Mouse (Mus musculus) frontal cortex, adult (tissue): Measurements from ENCODE around the gene Slc10a1.

Experiments
- ATAC-seq: cut with Nextera tagmentation; 2 replicates; pipeline ENCODE4 v1.9.2; 2017; ENCODE audit warnings: mild to moderate bottlenecking, moderate library complexity, mixed read lengths; ENCODE audit not compliant: low TSS enrichment

Slc10a1 gene

DNA sequence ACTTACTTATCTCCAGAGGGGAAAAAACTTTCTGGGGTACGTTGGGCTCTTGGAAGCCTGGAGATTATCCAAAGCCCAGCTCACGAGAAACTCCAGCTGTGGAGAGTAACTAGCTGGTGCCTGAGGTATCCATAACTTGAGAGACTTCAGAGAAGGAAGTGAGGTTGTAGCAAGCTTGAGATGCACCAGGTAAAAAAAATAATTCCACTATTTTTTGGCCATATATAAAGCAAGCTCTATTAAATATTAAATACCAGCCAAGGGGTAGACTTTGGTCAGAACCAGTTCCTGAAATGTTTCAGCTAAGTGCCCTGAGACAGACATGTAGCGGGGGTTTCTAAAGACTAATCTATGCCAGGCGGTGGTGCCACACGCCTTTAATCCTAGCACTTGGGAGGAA is at the start of gene Slc10a1:
TSS of gene Slc10a1 (minus strand) at position 101 of the 400 bp plus-strand sequence.
- ATAC-seq: no peak

- ATAC-seq: no peak
These were observed 49.1 kb upstream of the Slc10a1 start for GRCm38 (mm10) chr12:81017624-81018023.

DNA sequence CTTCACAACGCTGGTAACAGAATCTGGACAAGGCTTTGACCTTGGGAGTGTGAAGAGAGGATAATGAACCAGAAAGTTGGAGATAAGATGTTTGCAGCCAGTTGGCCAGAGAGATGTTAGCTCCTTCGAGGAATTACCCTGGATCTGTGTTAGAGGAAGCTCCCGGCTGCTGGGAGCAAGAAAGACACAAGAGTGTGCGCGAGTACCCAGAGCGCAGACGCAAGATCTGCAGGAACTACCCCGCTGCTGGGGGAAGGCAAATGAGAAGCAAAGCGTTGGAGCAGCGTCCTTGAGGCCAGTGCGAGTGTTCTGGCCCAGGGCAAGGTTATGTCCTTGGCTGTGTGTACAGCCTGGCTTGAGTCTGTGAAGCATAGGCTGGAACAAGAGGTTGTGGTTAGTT is 45.0 kb upstream of the Slc10a1 start:
- ATAC-seq: no peak

GRCm38 (mm10) chr12:81011994-81012393 is 43.5 kb upstream of the Slc10a1 start:
- no peak for ATAC-seq

DNA sequence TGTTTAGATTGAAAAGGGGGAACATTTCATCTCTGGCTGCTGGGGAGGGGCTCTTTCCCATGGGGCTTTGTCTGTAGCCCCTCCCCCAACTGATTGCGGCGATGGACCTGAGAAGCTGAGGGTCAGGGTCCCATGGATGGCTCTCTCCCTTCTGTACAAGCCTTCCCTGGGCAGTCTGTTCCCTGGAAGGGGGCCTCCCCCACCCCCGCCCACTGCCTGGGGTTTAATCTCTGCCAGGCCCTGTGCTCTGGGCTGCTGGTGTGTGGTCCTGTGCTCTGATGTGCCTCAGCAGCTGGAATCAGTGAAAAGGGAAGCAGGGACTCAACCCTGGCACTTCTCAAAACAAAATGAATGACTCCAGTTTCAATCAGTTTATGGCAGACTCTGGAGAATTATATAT is 41.3 kb upstream of the Slc10a1 start:
- ATAC-seq: no peak

- no peak for ATAC-seq
These were observed 34.5 kb upstream of the Slc10a1 start for GRCm38 (mm10) chr12:81002841-81003635.

GRCm38 (mm10) chr12:81000924-81001323 is 32.4 kb upstream of the Slc10a1 start:
- no peak for ATAC-seq

DNA sequence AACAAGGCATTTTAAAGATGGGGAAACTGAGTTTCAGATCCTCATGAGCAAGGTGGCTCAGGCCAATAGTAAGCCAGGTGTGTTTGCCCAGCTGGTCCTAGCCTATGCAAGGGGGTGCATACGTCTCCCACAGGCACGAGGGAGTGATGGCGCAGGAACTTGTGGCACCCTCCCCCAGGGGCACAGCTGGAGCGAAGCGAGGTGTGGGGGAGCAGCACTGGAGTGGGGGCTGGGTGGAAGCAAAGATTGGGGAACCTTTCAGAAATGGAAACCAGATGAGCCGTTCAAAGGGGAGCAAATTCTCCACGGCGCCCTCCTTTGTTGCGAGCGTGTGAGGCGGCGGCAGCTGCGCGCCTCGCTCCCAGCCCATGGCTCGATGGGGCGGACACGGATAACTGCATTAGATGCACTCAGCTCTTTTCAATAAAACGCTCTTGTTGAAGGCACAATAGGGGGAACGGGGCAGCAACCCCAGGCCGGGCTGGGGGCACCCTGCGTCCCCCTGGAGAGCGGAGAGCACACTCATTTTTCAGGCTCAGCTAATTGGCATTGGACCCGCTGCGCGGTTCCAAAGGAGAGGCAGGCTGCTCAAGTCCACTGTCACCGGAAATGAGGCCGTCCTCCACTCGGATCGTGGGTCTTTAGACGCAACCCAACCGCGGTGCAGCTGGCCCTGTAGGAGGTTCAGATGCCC is 30.2 kb upstream of the Slc10a1 start:
- ATAC-seq: no peak

GRCm38 (mm10) chr12:80997652-80998051 is 29.1 kb upstream of the Slc10a1 start:
- ATAC-seq: no peak

- no peak for ATAC-seq
These were observed 26.8 kb upstream of the Slc10a1 start for GRCm38 (mm10) chr12:80995326-80995725.

DNA sequence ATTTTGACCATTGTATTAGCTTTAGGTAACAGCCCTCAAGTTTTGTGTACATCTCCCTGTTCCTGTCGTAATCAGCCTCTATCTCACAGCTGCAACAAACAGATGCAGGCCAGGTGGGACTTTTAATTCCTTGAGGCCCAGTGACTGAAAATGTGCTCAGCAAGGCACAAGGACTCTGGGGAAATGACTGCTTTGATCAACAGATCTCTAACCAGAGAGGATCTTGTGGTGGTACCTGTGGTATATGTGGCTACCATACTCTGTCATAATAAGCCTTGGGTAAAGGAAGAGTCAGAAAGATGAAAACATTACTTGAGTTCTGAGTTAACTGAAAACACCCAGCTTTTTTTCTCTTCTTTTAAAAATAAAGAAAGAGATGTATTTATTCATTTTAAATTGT is 25.3 kb upstream of the Slc10a1 start:
- no peak for ATAC-seq

- no peak for ATAC-seq
These were observed 24.1 kb upstream of the Slc10a1 start for GRCm38 (mm10) chr12:80992540-80993122.

- ATAC-seq: no peak
These were observed 23.3 kb upstream of the Slc10a1 start for GRCm38 (mm10) chr12:80991806-80992205.

DNA sequence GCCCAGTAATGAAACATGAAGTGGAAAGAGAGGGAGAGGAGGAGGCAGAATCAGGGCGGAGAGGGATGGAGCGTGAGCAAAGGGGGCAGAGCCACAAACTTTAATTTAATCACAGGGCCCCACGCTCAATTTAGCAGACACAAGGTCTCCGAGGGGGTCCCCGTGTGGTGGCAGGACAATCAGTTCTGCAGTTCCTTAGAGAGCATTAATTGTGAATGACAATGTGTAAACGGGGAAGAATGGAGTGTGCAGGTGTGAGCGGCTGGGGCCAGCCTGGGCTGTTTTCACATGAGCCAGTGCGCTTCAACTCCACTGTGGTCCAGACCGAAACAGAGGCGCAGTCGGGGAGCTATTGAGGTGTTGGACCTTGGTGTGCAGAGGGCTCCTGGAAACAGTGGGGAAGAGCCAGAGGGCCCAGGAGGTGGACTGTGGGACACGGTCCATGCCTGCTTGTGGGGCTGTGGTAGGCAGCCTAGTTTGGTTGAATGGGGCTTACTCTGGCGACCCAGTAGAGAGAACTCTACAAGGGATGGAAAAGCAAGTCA is 22.5 kb upstream of the Slc10a1 start:
- no peak for ATAC-seq

- no peak for ATAC-seq
These were observed 19.8 kb upstream of the Slc10a1 start for GRCm38 (mm10) chr12:80988286-80988685.

- ATAC-seq: no peak
These were observed 18.1 kb upstream of the Slc10a1 start for GRCm38 (mm10) chr12:80986628-80987027.

DNA sequence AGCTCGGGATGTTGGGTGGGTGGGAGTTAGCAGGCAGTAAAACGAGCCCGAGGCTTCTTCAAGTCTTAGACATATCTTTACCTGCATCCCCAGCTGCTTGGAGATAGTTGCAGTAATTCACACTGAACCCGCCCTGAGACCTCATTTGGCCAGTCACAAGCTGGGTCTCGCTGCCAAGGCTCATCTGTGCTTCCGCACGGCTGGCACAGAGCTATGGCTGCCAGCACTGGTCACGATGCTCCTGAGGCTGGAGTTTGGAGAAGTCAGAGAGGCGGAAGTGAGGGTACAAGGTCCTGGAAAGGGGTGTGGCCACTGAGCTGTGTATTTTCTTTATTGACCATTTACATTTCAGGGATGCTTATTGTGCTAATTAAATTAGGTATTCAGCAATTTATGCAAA is 15.2 kb upstream of the Slc10a1 start:
- ATAC-seq: no peak

DNA sequence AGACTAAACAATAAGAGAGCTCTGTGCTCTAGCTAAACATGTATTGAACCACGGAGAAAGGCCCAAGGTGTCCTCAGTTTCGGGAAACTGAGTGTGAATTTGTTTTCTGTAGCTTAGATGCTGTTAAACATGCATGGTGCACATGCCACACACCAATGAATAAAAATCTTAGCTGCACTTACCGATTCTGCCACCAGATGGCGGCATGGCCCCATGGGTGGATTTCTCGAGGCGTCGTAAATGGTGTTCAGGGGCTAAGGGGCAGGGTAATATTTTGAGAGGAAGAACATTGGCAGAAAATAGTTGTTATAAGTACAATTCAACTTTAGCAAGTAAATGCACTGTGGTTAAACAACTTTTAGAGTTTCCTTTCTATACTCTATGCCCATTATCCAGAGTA is 13.8 kb upstream of the Slc10a1 start:
- ATAC-seq: no peak; the same call in 1 of the 2 replicates

GRCm38 (mm10) chr12:80975939-80976671 is 7.6 kb upstream of the Slc10a1 start:
- no peak for ATAC-seq

DNA sequence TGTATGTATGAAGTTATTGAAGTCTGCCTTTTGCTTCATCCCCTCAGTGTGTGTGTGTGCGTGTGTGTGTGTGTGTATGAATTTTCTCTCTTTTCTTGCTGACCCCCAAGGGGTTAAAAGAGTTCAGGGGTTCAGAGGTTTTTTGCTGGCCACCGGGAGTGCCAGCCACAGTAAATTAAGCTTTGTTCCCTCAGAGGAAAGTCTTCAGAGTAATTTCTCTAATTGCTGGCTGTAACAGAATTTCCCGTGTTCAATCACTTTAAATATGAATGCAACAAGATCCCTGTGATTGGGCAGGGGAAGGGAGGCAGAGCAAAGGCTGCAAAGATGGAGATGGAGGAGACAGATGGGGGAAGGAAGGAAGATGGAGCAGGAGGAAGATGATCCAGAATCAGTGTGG is 3.3 kb upstream of the Slc10a1 start:
- ATAC-seq: no peak

GRCm38 (mm10) chr12:80970181-80970705 is 1.7 kb upstream of the Slc10a1 start:
- no peak for ATAC-seq

DNA sequence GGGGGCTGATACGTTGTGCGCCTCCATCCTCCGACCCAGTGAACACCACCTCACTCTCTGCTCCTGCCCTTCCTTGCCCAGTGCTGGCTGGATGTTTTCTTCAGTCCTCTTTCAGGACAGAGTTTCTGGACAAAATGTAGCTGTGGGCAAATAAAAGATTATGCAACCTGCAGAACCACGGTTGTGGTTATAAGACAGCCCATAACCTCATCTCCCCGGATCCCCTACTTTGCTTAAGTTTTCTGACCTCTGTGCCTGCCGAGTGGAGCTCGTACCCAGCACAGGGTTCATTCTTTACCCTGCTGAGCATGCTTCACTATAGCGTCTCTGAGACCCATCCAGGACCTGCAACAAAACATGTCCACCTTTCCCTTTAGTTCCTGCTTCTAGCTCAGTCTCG is 587 bp downstream of the Slc10a1 start:
- no peak for ATAC-seq
